Mouse (Mus musculus): ENCODE data around the gene Btn2a2. TPM values are rescaled to one million over a fixed set of nuclear protein-coding genes. Genes with fewer than 3 reads are reported as not detected.

The Btn2a2 gene
- total RNA-seq, 2 experiments from 2014 or later: 0.17 TPM; not detected in 1

DNA sequence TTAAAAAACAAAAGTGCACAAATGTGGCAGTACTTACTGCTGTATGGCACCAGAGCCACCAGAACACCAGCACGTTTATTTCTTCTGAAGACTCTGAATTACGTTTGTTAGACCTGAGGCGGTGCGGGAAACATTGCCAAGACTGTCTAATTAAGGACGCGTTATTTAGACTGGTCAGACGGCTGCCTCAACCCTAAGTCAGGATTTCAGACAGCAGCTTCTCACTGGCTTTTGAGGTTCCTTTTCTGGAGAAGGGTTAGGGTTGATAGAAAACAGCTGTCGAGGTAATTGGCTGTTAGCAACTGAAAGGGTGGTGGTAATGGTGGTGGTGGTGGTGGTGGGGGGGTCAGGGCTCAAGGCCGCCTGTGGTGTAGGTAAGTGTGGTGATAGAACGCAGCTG lies 10.0 kb upstream of the Btn2a2 start:
- no peak for DNase-seq (ENCODE audit: low spot score in 2 of 2)

DNA sequence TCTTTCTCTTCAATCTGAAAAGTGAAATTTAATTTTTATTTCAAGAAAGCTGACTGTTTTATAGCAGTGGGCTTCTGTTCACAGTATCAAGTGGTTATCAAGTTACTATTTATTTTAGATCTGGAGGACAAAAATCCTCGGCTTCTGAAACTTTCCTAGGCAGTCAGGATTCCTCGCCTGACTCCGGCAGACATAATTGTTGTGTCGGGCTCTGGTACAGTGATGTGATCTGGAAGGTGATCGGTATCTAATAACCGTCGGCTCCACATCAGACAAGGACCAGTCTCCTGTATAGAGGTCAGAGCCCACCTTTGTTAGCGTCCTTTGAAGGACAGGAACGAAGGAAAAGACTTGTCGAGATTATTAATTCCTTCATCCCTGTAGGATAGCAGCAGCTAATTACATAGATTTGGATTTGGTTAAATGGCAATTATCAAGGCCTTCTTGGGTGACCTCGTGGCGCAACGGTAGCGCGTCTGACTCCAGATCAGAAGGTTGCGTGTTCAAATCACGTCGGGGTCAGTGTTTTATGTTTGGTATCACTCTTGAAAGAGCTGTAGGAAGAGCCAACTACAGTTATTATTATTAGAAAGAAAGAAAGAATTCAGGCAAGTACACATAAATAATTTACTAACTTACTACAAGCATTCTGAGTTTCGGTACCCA lies 9.1 kb upstream of the Btn2a2 start:
- no peak for DNase-seq (ENCODE audit: low spot score in 2 of 2)

DNA sequence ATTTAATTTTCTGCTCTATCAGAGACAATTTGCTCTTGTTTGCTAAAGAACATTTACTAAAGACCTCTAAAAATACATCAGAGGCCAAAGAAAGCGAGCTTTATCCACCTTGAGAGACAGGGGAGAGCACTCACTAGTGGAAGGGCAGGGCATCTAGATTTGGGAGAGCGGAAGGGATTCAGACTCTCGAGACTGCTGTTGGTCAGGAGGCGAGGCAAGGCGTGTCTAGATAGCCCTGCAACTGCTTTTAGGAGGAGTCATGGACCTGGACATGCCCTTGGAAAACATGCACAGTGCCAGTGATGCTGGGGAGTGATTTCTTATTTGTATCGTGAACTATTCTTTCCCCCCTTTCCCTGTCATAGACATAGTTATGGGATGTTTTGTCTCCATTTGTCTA lies 6.9 kb upstream of the Btn2a2 start:
- no peak for DNase-seq (ENCODE audit: low spot score in 2 of 2)

DNA sequence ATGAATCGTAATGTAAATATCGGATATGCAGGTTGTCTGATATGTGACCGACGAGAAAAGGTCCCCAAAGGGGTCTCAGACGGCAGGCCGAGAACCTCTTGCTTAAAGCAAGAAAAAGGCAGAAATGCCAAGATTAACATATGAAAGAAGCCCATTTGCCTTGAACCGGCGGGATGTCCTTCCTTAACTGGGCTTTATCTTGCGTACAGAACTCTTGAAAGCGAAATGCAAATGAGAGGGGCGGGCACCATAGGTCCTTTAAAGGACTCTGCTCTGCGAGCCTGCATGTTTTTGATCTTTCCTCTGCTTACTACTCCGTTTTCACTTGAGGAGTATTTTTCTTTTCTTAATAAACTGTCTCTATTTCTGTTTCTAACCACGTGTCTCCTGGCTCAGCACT lies 3.3 kb upstream of the Btn2a2 start:
- no peak for DNase-seq (ENCODE audit: low spot score in 2 of 2)

DNA sequence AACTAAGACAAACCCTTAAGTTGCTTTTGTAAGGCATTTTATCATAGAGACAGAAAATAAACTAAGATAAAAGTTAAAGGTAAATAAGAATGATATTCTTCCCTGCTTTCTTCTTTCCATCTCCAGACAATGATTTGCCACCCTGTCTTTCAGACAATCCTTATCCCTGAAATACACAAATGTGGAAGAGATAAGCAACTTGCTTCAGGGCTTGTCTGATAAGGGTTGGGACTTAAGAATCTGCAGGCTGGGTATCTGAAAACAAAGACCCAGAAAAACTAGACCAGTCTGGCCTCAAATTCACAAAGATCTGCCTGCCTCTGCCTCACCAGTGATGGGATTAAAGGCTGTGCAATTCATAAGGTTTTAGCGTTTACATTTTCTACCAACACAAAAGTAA lies 2.6 kb upstream of the Btn2a2 start:
- no peak for DNase-seq (ENCODE audit: low spot score in 2 of 2)

DNA sequence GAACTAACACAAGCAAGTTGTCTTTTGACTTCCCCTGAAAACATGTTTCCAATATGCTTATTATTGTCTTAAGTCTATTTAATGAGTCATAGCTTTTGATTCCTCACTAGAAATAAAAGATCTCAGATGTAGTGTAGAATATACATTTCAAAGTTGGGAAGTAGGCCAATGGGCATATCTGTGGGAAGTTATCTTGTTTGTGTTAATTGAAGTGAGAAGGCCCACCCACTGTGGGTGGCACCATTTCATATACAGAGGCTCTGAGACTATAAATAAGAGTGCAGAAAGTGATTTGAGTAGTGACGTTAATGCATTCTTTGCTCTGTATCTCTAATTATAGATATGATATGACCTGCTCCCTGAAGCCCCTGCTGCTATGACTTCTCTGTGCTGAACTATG lies 2.2 kb upstream of the Btn2a2 start:
- no peak for DNase-seq (ENCODE audit: low spot score in 2 of 2)

DNA sequence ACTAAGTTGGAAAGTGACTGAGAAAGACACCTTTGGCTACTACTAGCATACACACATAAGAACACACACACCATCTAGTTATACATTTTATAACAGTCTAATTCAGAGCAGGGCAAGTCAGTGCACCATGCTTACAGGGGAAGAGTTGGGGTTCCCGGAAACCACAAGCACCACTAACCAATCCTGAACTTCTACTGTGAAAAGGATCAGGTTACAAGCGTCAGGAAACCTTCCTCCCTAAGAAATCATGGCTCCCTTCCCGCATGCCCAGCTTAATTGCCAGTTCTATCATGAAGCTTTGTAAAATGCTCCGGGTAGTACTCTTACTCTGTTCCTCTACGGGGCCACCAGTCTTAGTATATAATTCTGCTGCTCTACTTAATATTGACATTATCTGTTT lies 3.4 kb downstream of the Btn2a2 start:
- DNase-seq (ENCODE audit: low spot score in 2 of 2): no peak

DNA sequence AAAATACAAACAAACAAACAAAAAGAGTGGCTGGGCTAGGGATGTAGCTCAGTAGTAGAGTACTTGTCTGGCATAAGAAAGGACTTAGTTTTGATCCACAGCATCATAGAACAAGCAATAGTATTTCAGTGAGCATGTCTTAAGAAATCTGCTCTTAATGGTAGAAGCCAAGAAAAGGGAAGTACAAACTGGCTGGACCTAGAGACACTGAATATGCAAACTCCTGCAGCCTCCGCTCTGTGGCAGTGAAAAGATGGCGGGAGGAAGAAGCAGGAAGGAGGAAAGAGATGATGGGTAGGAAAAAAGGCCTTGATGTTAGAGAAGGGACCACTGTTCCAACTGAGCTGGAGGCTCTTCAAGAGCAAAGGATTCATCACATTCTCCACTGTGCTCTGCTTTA lies 5.5 kb downstream of the Btn2a2 start:
- no peak for DNase-seq (ENCODE audit: low spot score in 2 of 2)

DNA sequence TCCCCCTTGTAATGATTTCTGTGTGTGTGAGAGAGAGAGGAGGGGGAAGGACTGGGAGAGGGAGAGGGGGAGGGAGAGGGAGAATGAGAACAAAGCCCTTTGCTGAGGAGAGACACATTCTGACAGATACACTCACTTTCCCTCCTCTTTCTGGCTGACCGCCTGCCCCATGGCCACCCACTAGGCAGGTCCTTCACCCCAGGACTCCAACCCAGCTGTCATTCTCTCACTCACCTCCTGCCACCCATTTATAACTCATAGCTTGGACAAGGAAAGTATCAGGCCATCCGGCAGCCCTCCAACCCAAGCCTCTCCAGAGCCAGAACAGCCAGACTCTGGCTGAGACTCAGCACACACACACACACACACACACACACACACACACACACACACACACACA lies 13.0 kb downstream of the Btn2a2 start:
- DNase-seq (ENCODE audit: low spot score in 2 of 2): no peak

DNA sequence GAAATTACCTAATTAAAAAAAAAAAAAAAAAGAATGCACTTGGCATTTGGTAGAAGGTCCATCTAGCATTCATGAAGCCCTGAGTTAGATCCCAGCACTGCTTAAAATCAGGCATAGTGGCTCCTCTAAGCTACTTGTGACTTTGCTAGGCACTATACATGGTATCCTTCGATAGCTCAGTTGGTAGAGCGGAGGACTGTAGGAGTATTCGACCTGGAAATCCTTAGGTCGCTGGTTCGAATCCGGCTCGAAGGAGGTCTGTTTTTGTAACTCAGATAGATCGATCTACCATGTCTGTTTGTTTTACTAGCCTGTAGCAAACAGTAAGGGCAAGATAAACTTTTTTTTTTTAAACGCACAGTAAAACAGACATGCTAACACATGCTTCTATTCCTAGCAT lies 21.7 kb downstream of the Btn2a2 start:
- DNase-seq (ENCODE audit: low spot score in 2 of 2): peak in 1 of 2 experiments; percentile 19

DNA sequence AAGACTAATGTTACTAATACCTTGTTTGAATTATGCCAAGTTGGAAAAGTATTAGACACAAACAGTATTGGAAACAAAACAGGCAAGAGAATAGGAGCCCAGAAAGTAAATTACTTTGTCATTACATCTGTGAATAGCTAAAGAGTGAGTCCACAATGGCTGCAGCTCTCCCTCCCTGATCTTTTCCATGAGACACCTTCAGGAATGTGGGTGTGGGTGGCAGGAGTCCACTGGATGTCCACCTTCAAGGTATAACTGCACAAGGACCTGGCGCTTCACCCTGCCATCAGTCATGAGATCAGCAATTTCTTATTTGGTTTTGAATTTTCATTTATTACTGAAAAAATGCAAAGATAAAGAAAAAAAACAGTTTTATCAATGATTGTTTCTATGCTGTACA lies 22.4 kb downstream of the Btn2a2 start:
- DNase-seq (ENCODE audit: low spot score in 2 of 2): no peak

DNA sequence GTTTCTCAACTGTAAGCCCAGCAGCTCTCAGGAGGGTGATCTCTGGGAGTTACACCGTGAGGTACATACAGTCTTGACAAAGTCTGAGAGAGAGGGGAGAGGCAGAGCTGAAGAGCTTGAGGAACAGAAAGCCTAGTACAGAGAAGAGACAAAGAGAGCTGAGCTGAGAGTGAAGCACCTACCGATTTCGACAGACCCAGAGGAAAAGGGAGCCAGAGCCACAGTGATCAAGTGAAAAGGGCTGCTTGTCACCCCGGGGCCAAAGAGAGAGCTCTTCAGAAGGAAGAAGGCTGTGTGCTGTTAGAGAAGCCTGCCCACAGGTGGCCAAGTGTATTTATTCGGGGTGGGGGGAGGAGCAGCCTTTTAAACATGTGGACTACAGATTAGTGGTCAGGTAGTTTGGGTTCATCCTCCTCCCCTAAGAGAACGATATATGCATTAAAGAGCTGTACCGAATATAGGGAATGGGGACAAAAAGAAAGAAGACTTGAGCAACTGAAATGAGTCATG lies 23.0 kb downstream of the Btn2a2 start, which contains the start of gene Btn1a1:
Gene Btn1a1 (minus strand): TSS at position 302 of the 510 bp plus-strand sequence.
- no peak for DNase-seq (ENCODE audit: low spot score in 2 of 2)

DNA sequence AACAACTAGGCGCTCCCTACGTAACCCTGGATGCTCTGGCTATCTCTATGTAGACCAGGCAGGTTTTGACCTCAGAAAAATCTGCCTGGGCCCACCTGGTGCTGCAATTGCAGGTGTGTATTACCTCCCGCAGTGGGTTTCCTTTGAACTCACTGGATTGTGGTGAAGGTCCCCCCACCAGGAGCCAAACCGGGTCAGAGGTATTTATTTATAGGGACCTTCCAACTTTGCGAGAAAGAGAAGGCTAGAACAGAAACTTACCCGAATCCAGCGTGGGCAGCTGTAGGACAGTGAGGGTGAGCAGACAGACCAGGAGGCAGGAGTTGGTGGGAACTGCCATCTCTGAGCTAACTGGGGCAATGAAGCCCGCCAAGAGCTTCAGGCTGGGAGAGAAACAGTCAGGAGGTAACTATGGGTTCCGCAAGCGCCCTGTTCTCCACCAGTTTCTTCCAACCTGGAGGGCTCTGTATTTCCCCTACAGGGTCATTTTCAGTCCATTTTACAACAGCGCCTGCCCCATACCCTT lies 23.8 kb downstream of the Btn2a2 start:
- DNase-seq (ENCODE audit: low spot score in 2 of 2): no peak

DNA sequence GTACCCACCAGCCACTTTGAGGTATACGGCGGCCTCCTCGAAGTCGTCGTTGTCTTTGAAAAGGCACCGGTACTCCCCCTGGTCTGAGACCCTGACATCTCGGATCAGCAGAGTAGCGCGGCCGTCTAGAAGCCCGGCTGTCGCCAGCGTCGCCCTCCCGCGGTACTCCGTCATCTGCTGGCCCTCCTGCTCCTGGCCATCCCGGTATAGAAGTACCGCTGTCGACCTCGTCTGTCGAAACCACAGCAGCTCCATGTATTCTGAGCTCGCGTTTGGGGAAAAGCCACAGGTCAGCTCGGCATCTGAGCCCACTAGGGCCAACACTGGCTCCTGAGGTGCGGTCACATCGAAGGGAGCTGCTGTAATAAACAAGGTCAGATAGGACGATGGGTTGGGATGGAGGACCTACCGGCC lies 24.4 kb downstream of the Btn2a2 start:
- DNase-seq (ENCODE audit: low spot score in 2 of 2): no peak

DNA sequence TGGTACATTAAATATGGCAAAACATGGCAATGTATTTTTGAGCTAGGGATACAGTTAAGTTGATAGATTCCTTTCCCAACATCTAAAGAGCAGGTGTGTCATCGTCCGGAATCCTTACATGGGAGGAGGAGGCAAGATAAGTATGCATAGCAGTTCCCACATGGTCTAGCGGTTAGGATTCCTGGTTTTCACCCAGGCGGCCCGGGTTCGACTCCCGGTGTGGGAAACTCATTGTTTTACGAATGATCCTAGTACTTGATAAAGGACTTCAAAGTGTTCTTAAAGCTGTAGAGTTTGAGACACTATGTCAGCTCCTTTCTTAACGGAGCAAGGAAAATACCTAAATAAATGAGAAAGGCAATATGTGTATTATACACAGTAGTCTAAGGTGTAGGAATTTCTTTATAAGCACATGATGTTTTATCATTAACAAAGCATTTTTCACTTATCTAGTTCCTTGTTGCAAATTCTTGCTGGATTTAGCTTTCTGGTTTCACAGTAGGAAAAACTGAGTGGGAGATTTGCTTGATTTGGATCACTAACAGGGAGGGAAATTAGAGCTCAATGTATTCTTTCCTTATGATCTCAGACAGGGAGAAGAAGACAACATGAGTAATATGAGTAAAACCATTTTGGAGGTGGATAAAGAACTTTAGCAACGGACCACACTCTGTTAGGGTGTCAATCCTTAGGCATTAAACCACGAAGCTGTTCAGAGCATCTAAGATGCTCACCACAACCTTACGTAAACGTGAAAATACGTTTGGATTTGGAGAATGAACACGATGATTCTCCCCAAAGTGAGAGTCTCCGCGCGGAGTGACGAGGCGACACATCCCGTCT lies 25.1 kb downstream of the Btn2a2 start:
- DNase-seq (ENCODE audit: low spot score in 2 of 2): peak; percentile 22 to 27

DNA sequence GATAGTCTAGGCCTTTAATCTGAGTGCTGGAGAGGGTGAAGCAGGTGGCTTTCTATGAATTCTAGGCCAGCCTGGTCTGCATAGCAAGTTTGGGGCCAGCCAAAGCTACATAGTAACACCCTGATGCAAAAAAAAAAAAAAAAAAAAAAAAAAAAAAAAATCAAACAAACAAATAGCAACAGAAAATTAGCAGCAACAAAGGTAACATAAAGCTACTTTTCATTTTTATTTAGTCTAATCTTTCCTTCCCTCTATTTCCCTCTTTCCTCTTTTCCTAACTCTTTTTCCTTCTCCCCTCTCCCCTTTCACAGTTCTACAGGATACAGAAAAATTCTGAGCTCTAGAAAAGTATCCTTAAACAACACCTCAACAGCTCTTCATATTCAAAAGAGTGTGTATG lies 26.0 kb downstream of the Btn2a2 start:
- DNase-seq (ENCODE audit: low spot score in 2 of 2): no peak

DNA sequence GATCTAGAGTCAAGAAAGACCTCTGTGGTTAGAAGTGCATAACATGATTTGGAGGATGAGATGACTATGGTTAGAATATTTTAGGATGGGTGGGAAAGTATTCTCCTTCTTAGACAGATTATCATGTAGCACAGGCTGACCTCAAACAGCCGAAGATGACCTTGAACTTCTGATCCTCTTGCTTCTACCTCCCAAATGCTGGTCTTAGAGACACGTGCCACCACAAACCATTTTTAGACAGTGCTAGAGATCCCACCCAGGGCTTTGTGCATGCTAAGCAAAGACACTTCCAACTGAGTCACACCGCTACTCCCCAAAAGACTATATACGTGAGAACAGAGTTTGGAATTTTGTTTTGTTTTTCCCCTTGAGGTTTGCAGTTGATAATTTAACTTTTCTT lies 26.6 kb downstream of the Btn2a2 start:
- no peak for DNase-seq (ENCODE audit: low spot score in 2 of 2)

DNA sequence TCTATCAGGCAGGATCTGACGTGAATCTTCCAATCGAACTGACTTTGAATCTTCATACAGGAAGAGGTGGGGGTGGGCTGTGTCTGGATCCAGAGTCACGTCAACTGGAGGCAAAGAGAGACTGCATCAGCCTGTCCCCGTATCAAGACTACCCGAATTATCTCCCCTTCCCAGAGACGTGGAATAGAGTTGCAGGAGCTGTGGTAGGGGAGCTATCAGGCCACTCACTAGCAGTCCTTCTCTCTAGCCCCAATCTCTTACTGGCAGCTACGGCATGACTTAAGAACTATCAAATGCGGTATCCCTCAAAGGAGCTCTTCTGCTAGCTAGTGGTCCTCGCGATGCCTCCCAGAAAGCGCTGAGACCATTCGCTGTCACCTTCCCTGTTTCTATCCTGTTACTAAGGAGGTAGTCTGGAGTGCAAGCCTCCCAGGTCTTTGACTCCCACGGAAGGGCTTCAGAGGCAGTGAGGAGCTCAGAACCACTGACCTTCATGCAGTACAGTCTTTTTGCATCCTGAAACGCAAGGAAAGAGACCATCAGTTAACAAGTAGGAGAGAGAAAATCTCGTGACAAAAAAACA lies 29.3 kb downstream of the Btn2a2 start:
- no peak for DNase-seq (ENCODE audit: low spot score in 2 of 2)

DNA sequence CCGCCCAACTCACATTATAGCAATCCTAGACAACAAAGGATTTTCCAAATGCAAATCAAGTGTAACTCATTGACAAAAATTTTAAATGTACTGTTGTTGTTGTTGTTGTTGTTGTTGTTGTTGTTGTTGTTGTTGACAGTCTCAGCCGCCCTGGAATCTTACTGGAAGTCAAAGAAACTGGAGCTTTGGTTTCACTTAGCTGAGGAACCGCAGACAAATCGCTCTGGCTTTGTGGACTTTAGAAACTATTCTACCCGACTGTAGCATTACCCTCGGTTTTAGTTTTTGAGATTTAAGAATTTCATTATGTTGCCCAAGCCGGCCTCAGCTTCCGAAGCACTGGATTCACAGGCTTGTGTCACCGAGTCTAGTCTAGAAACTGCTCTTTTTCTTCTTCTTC lies 34.7 kb downstream of the Btn2a2 start:
- no peak for DNase-seq (ENCODE audit: low spot score in 2 of 2)

DNA sequence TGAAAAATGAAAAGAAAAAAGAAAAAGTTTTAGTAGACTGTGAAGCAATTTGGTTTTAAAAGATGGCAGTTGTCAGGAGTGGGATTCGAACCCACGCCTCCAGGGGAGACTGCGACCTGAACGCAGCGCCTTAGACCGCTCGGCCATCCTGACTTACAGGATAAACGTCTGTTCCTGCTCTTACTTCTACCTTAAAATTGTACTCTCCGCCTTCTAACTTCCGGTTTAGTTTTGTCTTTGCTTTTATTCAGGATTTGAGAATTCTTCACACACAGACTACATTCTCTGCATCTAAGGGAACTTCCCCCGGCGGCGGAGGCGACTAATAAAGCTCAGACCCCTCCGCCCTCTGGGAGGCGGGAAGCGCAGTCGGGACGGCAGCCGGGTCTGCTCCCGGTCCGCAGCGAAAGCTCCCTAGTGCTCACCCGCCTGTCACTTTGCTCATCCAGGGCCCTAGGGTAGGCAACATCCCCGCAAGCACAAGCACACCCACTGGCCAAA lies 35.2 kb downstream of the Btn2a2 start:
- DNase-seq (ENCODE audit: low spot score in 2 of 2): peak; percentile 40 to 58

DNA sequence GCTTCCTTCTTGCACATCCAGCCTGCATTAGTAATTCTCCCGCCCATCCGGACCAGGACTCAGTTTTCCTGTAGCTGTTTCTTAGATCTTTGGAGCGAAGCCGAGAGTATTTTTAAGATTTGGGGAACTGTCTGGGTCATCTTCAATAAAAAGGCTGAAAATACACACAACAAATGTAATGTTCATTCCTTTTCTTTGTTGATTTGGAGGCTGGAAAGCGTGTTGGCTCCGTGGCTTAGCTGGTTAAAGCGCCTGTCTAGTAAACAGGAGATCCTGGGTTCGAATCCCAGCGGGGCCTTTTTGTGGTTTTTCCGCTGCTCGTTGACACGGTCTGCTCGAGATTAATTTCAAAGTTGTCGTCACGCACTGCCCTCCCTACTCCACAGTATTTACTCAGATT lies 38.3 kb downstream of the Btn2a2 start:
- DNase-seq (ENCODE audit: low spot score in 2 of 2): peak; percentile 44 to 46

Data from adrenal gland, postnatal 4 days (tissue).